Mouse (Mus musculus) olfactory bulb, adult 2 months (tissue): ENCODE data around the gene Npb.

ENCODE experiments used
- CTCF ChIP-seq: fragments of 200-500 bp; IDR thresholded peaks from 2 replicates; pipeline ENCODE4 v1.5.1; 2012; ENCODE audit warnings: low read depth, mild to moderate bottlenecking, low read length, moderate library complexity; ENCODE audit not compliant: insufficient read depth
- POLR2A ChIP-seq: fragments of 200-500 bp; IDR thresholded peaks from 2 replicates; pipeline ENCODE4 v1.6.1; 2012; ENCODE audit warnings: mild to moderate bottlenecking, low read depth, low read length, moderate library complexity; ENCODE audit not compliant: insufficient read depth

- TF ChIP-seq CTCF (no peak), POLR2A (no peak)
These were observed 33.0 kb downstream of the Npb start for GRCm38 (mm10) chr11:120641255-120641654.
